18 mouse cellular contexts compared by ENCODE assay signal in the genomic region with DNA sequence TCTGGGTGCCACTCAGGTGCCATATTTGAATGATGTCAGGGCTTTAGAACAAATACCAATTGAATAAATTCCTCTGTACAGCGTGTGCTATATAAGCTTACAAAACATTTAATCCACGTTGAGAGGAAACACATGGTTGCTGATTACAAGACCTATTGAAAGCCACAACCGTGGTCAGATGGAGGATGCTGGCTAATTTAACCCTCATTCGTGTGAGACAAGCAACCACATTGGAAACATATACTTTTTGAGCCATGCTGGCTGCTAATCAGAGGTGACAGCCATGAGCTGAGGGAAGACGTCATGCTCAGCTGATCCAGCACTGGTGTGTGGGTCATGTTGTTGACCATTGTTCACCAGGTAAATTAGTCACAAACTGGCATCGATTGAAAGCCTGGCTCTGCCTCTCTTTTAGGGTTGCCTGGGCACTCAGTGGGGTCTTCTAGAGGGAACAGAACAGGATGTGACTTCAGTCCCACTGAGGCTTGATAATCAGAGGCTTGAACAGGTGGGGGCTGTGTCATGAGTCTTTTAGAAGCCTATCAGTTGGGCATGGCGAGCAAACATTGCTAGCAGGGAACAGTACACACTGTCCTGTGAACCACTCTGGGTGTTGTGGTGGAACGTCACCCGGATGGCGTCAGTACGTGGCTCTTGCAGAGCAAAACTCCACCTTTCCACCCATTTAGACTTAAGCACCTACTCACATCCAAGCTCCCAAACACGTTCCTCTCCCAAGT. TPM values are rescaled to one million over a fixed set of nuclear protein-coding genes. Genes with fewer than 3 reads are reported as not detected.
DNase-seq lines count a peak whose midpoint lies in the region; ATAC-seq and TF ChIP-seq lines count a peak whose summit lies in the region.
"Had no signal": no experiment of that assay in that cellular context is flagged by ENCODE, and none has a peak within 500 bp of the region (broad histone marks: within the 10 kb centered on the region; RNA-seq: fewer than 3 reads in every experiment).

No protein-coding gene starts in this region.

- TF ChIP-seq CTCF in kidney, adult 2 months (conservative IDR thresholded peaks at IDR 0.05; ENCODE audit: insufficient read depth, insufficient read length, low read depth, low read length), result no peak
- no peak for TF ChIP-seq CTCF in intestine, postnatal 0 days (IDR thresholded peaks at IDR 0.05; ENCODE audit: low read depth)

- no peak overlapping the region for H3K4me2 ChIP-seq in intestine, postnatal 0 days (replicated peaks; ENCODE audit: low read depth)
- H3K4me2 ChIP-seq: forebrain, embryonic 15.5 days; heart, embryonic 15.5 days; hindbrain, embryonic 13.5 days; liver, embryonic 15.5 days had no signal

- no peaks in the 10 kb centered on the region for H3K27me3 ChIP-seq in kidney, adult 2 months (replicated peaks; ENCODE audit: control insufficient read depth, insufficient read depth, low read length)
- no peaks in the 10 kb centered on the region for H3K27me3 ChIP-seq in megakaryocyte, embryonic 14.5 days (replicated peaks)
- H3K27me3 ChIP-seq in intestine, postnatal 0 days (replicated peaks; ENCODE audit: control insufficient read depth, insufficient read depth, low read length), result no peaks in the 10 kb centered on the region
- H3K27me3 ChIP-seq: forebrain, embryonic 15.5 days; heart, embryonic 15.5 days; hindbrain, embryonic 13.5 days; liver, embryonic 15.5 days had no signal

- H3K36me3 ChIP-seq in kidney, adult 2 months (ENCODE audit: control insufficient read depth, insufficient read depth, low read length), result no peaks in the 10 kb centered on the region
- H3K36me3 ChIP-seq in megakaryocyte, embryonic 14.5 days (replicated peaks; ENCODE audit: low read length), result no peaks in the 10 kb centered on the region
- no peaks in the 10 kb centered on the region for H3K36me3 ChIP-seq in intestine, postnatal 0 days (ENCODE audit: control insufficient read depth, insufficient read depth)
- H3K36me3 ChIP-seq: forebrain, embryonic 15.5 days; heart, embryonic 15.5 days; hindbrain, embryonic 13.5 days; liver, embryonic 15.5 days had no signal

- H3K4me3 ChIP-seq in kidney, adult 2 months (ENCODE audit: insufficient read depth, low read depth, low read length), result no peak overlapping the region
- peak overlapping the region; percentile 54 for H3K4me3 ChIP-seq in megakaryocyte, embryonic 14.5 days (replicated peaks)
- no peak overlapping the region for H3K4me3 ChIP-seq in intestine, postnatal 0 days (ENCODE audit: low read depth, low read length)
- H3K4me3 ChIP-seq: erythroblast, embryonic 14.5 days; forebrain, embryonic 15.5 days; heart, embryonic 15.5 days; hindbrain, embryonic 13.5 days; liver, embryonic 15.5 days had no signal

- H3K9ac ChIP-seq in intestine, postnatal 0 days (ENCODE audit: low read depth, low read length), result no peak overlapping the region
- H3K9ac ChIP-seq: forebrain, embryonic 15.5 days; heart, embryonic 15.5 days; hindbrain, embryonic 13.5 days; liver, embryonic 15.5 days had no signal

- WGBS in kidney, adult 2 months, result 66% methylated on average over 12 of the region's 12 CpGs
- 70% methylated on average over 12 of the region's 12 CpGs for WGBS in intestine, postnatal 0 days

- DNase-seq in kidney, adult 2 months, result peak; percentile 33
- DNase-seq in kidney, postnatal 14 days, result no peak
- no peak for DNase-seq in urinary bladder, postnatal 10 days (ENCODE audit: low spot score)
- no peak for DNase-seq in thymus, postnatal 10 days (ENCODE audit: low spot score in 2 of 2)
- DNase-seq: adrenal gland, postnatal 14 days; cerebellum, adult 9-10 months; kidney, adult 18-20 months; layer of hippocampus, postnatal 36 days; left cerebral cortex, postnatal 4 days; midbrain, embryonic 14.5 days had no signal

- H3K9me3 ChIP-seq in megakaryocyte, embryonic 14.5 days, result no peaks in the 10 kb centered on the region
- H3K9me3 ChIP-seq in intestine, postnatal 0 days (ENCODE audit: control insufficient read depth), result no peaks in the 10 kb centered on the region
- H3K9me3 ChIP-seq: forebrain, embryonic 15.5 days; heart, embryonic 15.5 days; hindbrain, embryonic 13.5 days; liver, embryonic 15.5 days had no signal

- H3K4me1 ChIP-seq in kidney, adult 2 months (ENCODE audit: control insufficient read depth, insufficient read depth, low read length), result no peaks in the 10 kb centered on the region
- H3K4me1 ChIP-seq in megakaryocyte, embryonic 14.5 days, result peaks cover 7% of the 10 kb centered on the region
- H3K4me1 ChIP-seq in intestine, postnatal 0 days (replicated peaks; ENCODE audit: control insufficient read depth, insufficient read depth, low read length), result no peaks in the 10 kb centered on the region
- H3K4me1 ChIP-seq: liver, embryonic 15.5 days had no signal

- no peak overlapping the region for H3K27ac ChIP-seq in kidney, adult 2 months (ENCODE audit: insufficient read depth, low read depth, low read length)
- H3K27ac ChIP-seq in intestine, postnatal 0 days (ENCODE audit: low read depth, low read length), result no peak overlapping the region
- H3K27ac ChIP-seq: forebrain, embryonic 15.5 days; heart, embryonic 15.5 days; hindbrain, embryonic 13.5 days; liver, embryonic 15.5 days had no signal

- TF ChIP-seq POLR2A in kidney, adult 2 months (IDR thresholded peaks at IDR 0.05; ENCODE audit: low read depth, low read length), result no peak

- ATAC-seq in megakaryocyte, adult 5-6 weeks (ENCODE audit: poor library complexity, severe bottlenecking), result no peak
- ATAC-seq in intestine, postnatal 0 days, result peak; percentile 54; the same call in 1 of the 2 replicates
- ATAC-seq: forebrain, embryonic 15.5 days had no signal

RNA-seq across cellular contexts. Expression of gene Rhobtb1, which starts 46.9 kb away (rescaled TPM):
- polyA plus RNA-seq in kidney, adult 2 months (2012; rRNA removed), result 17.0 and 20.6 TPM in 2 replicates
- 3.5 and 4.7 TPM in 2 replicates for polyA plus RNA-seq in megakaryocyte, embryonic 14.5 days (2012; ENCODE audit: insufficient read depth, low replicate concordance)
- total RNA-seq in megakaryocyte, adult 5-6 weeks (2015), result 0.98 and 1.0 TPM in 2 replicates
- total RNA-seq in megakaryocyte, adult 5-6 weeks (2017), result 1.1 and 2.1 TPM in 2 replicates
- polyA plus RNA-seq in intestine, postnatal 0 days (2015; fragmentation: Nextera tagmentation; extraction: Ambion mirVana), result 11.3 and 13.2 TPM in 2 replicates
